Mouse (Mus musculus): Measurements from ENCODE around the gene Ddx25. TPM values are rescaled to one million over a fixed set of nuclear protein-coding genes. Genes with fewer than 3 reads are reported as not detected.

Ddx25 gene
- polyA plus RNA-seq, 1 experiment from 2014 or later: 7.8 TPM

Other genes starting within 250 kb of the Ddx25 start
- gene Cdon, start 137.4 kb downstream of the Ddx25 start, polyA plus RNA-seq (2016; fragmentation: Nextera tagmentation; extraction: Ambion mirVana): 13.4 and 16.2 TPM in 2 replicates
- gene Gm1113, start 40.3 kb downstream of the Ddx25 start, polyA plus RNA-seq (2016; fragmentation: Nextera tagmentation; extraction: Ambion mirVana): not detected in 2 replicates
- 20.4 and 22.9 TPM in 2 replicates for gene Pus3, start 67 bp upstream of the Ddx25 start, polyA plus RNA-seq (2016; fragmentation: Nextera tagmentation; extraction: Ambion mirVana)
- gene Pate2, start 11.8 kb upstream of the Ddx25 start, polyA plus RNA-seq (2016; fragmentation: Nextera tagmentation; extraction: Ambion mirVana): 2.0 and 2.5 TPM in 2 replicates
- 28.0 and 28.6 TPM in 2 replicates for gene Hyls1, start 11.9 kb upstream of the Ddx25 start, polyA plus RNA-seq (2016; fragmentation: Nextera tagmentation; extraction: Ambion mirVana)
- not detected in 2 replicates for gene Pate4, start 53.4 kb upstream of the Ddx25 start, polyA plus RNA-seq (2016; fragmentation: Nextera tagmentation; extraction: Ambion mirVana)
- 0.20 TPM in 1 of 2 replicates, not detected in the other for gene Pate3, start 89.7 kb upstream of the Ddx25 start, polyA plus RNA-seq (2016; fragmentation: Nextera tagmentation; extraction: Ambion mirVana)
- not detected in 2 replicates for gene Pate1, start 128.9 kb upstream of the Ddx25 start, polyA plus RNA-seq (2016; fragmentation: Nextera tagmentation; extraction: Ambion mirVana)
- gene Gm17677, start 182.5 kb upstream of the Ddx25 start, polyA plus RNA-seq (2016; fragmentation: Nextera tagmentation; extraction: Ambion mirVana): not detected in 2 replicates
- not detected in 2 replicates for gene Gm17727, start 219.6 kb upstream of the Ddx25 start, polyA plus RNA-seq (2016; fragmentation: Nextera tagmentation; extraction: Ambion mirVana)
- gene Gm27235, start 231.6 kb upstream of the Ddx25 start, polyA plus RNA-seq (2016; fragmentation: Nextera tagmentation; extraction: Ambion mirVana): not detected in 2 replicates
- not detected in 2 replicates for gene D730048I06Rik, start 231.6 kb upstream of the Ddx25 start, polyA plus RNA-seq (2016; fragmentation: Nextera tagmentation; extraction: Ambion mirVana)

Measured in forebrain, embryonic 10.5 days (tissue).